Mouse (Mus musculus): Measurements from ENCODE around the gene Dapk1.

Gene Dapk1

GRCm38 (mm10) chr13:60616036-60616435, 14.3 kb downstream of the Dapk1 start:
- no peak for DNase-seq (ENCODE audit: low spot score)

- no peak for DNase-seq (ENCODE audit: low spot score)
Measured at GRCm38 (mm10) chr13:60618287-60618686, 16.5 kb downstream of the Dapk1 start.

- no peak for DNase-seq (ENCODE audit: low spot score)
Measured at GRCm38 (mm10) chr13:60619723-60620122, 18.0 kb downstream of the Dapk1 start.

GRCm38 (mm10) chr13:60621411-60621965, 19.7 kb downstream of the Dapk1 start:
- DNase-seq (ENCODE audit: low spot score), result no peak

GRCm38 (mm10) chr13:60625581-60625980, 23.8 kb downstream of the Dapk1 start:
- peak; percentile 15 for DNase-seq (ENCODE audit: low spot score)

- DNase-seq (ENCODE audit: low spot score), result no peak
Measured at GRCm38 (mm10) chr13:60627843-60628656, 26.3 kb downstream of the Dapk1 start.

- no peak for DNase-seq (ENCODE audit: low spot score)
Measured at GRCm38 (mm10) chr13:60628657-60628950, 26.9 kb downstream of the Dapk1 start.

GRCm38 (mm10) chr13:60629419-60629818, 27.7 kb downstream of the Dapk1 start:
- DNase-seq (ENCODE audit: low spot score), result no peak

- DNase-seq (ENCODE audit: low spot score), result no peak
Measured at GRCm38 (mm10) chr13:60633945-60634344, 32.2 kb downstream of the Dapk1 start.

- peak; percentile 12 for DNase-seq (ENCODE audit: low spot score)
Measured at GRCm38 (mm10) chr13:60635636-60636035, 33.9 kb downstream of the Dapk1 start.

- DNase-seq (ENCODE audit: low spot score), result no peak
Measured at GRCm38 (mm10) chr13:60639482-60640055, 37.8 kb downstream of the Dapk1 start.

GRCm38 (mm10) chr13:60640420-60640819, 38.7 kb downstream of the Dapk1 start:
- no peak for DNase-seq (ENCODE audit: low spot score)

GRCm38 (mm10) chr13:60644457-60644889, 42.7 kb downstream of the Dapk1 start:
- no peak for DNase-seq (ENCODE audit: low spot score)

- no peak for DNase-seq (ENCODE audit: low spot score)
Measured at GRCm38 (mm10) chr13:60646791-60647190, 45.0 kb downstream of the Dapk1 start.

GRCm38 (mm10) chr13:60648350-60648749, 46.6 kb downstream of the Dapk1 start:
- DNase-seq (ENCODE audit: low spot score), result no peak

GRCm38 (mm10) chr13:60650000-60650399, 48.3 kb downstream of the Dapk1 start:
- no peak for DNase-seq (ENCODE audit: low spot score)

- peak; percentile 41 for DNase-seq (ENCODE audit: low spot score)
Measured at GRCm38 (mm10) chr13:60654017-60654565, 52.3 kb downstream of the Dapk1 start.

GRCm38 (mm10) chr13:60655246-60655645, 53.5 kb downstream of the Dapk1 start:
- DNase-seq (ENCODE audit: low spot score), result no peak

GRCm38 (mm10) chr13:60659600-60659999, 57.9 kb downstream of the Dapk1 start:
- DNase-seq (ENCODE audit: low spot score), result peak; percentile 86

GRCm38 (mm10) chr13:60660056-60660455, 58.3 kb downstream of the Dapk1 start:
- DNase-seq (ENCODE audit: low spot score), result peak; percentile 85

- peak; percentile 58 for DNase-seq (ENCODE audit: low spot score)
Measured at GRCm38 (mm10) chr13:60660711-60661261, 59.0 kb downstream of the Dapk1 start.

GRCm38 (mm10) chr13:60662493-60663177, 60.9 kb downstream of the Dapk1 start:
- DNase-seq (ENCODE audit: low spot score), result no peak
